Mouse (Mus musculus) bone marrow, adult 2 months (tissue): ENCODE measurements around the gene Gm28372.

Experiments used
- CTCF ChIP-seq: fragments of 200-500 bp; IDR thresholded peaks from 2 replicates; pipeline ENCODE4 v1.5.1; 2011; ENCODE audit warnings: low read length, control low read depth; ENCODE audit not compliant: control insufficient read depth, insufficient read depth
- POLR2A ChIP-seq: fragments of 200-500 bp; IDR thresholded peaks from 2 replicates; pipeline ENCODE4 v1.6.1; 2011; ENCODE audit warnings: low read depth, mild to moderate bottlenecking, control low read depth, low read length, borderline replicate concordance; ENCODE audit not compliant: control insufficient read depth

DNA sequence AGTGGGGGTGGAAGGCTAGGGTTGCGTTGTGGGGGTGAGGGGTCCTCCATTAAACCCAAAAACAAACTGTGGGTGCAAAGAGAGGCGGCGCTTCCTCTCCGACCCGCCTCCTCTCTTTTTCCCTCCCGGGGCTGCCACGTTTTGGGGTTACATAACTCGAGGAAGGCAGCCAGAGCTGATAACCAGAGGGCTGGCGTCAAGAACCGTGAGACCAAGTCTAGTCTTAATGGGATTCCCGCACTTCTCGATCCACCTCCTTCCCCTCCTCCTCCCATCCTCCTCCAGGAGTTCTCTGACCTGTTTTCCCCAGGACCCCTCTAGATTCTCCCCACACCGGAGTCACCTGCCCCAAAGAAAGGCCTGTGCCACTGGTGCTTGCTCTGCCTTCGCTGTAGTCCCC is 6.9 kb upstream of the Gm28372 start:
- TF ChIP-seq CTCF = no peak
- TF ChIP-seq POLR2A = no peak
